Mouse (Mus musculus) brain, embryonic 14.5 days (tissue): Measurements from ENCODE around the gene Macf1.

Source experiments
- CTCF ChIP-seq: fragments of 200-500 bp; IDR thresholded peaks from 2 replicates; pipeline ENCODE4 v1.5.1; 2012; ENCODE audit warnings: inconsistent platforms, mild to moderate bottlenecking, moderate library complexity, borderline replicate concordance; ENCODE audit not compliant: insufficient read depth, insufficient read length; ENCODE audit errors: extremely low read depth
- POLR2A ChIP-seq: fragments of 200-500 bp; IDR thresholded peaks from 2 replicates; pipeline ENCODE4 v1.6.1; 2012; ENCODE audit warnings: mild to moderate bottlenecking, inconsistent platforms, borderline replicate concordance; ENCODE audit not compliant: poor library complexity, insufficient read depth, insufficient read length, severe bottlenecking; ENCODE audit errors: extremely low read depth

GRCm38 (mm10) chr4:123624438-123624837 is 59.7 kb downstream of the Macf1 start:
- TF ChIP-seq CTCF (no peak), POLR2A (no peak)
